Mouse (Mus musculus) neural tube, embryonic 11.5 days (tissue): ENCODE measurements around the gene Svs3a. TPM values are rescaled to one million over a fixed set of nuclear protein-coding genes. Genes with fewer than 3 reads are reported as not detected.
"Not testable (repeated sequence)": the region's sequence is repeated elsewhere in the genome, so short reads cannot be mapped to it uniquely, and the experiment has no call there.

Source experiments
- ATAC-seq: fragments of 200-750 bp; cut with Nextera tagmentation; 2 replicates; pipeline ENCODE4 v1.8.0; 2017; ENCODE audit warnings: moderate number of reproducible peaks, mild to moderate bottlenecking, moderate TSS enrichment, moderate library complexity; ENCODE audit not compliant: insufficient read depth, low FRiP score, low TSS enrichment
- DNase-seq: peaks from one replicate; pipeline ENCODE4 v3.0.0-alpha.2; 2015; ENCODE audit warnings: low spot score
- H3K27ac ChIP-seq: fragments of 300-500 bp; sonication (generic); 2 replicates; pipeline ENCODE4 v1.5.1; 2014; ENCODE audit warnings: low read depth, mild to moderate bottlenecking, low read length
- H3K27me3 ChIP-seq: fragments of 300-500 bp; sonication (generic); 2 replicates; pipeline ENCODE4 v1.6.1; 2014; ENCODE audit warnings: mild to moderate bottlenecking, low read length, mixed read lengths; ENCODE audit not compliant: control insufficient read depth, insufficient read depth
- H3K36me3 ChIP-seq: fragments of 300-500 bp; sonication (generic); 2 replicates; pipeline ENCODE4 v1.6.1; 2014; ENCODE audit warnings: mild to moderate bottlenecking, low read length, moderate library complexity, mixed read lengths; ENCODE audit not compliant: control insufficient read depth, insufficient read depth
- H3K4me1 ChIP-seq: fragments of 300-500 bp; sonication (generic); 2 replicates; pipeline ENCODE4 v1.6.1; 2014; ENCODE audit warnings: low read length, mixed read lengths; ENCODE audit not compliant: control insufficient read depth, insufficient read depth
- H3K4me2 ChIP-seq: fragments of 300-500 bp; sonication (generic); 2 replicates; pipeline ENCODE4 v1.6.1; 2014; ENCODE audit warnings: low read depth, mild to moderate bottlenecking, moderate library complexity
- H3K4me3 ChIP-seq: fragments of 300-500 bp; sonication (generic); 2 replicates; pipeline ENCODE4 v1.5.1; 2014; ENCODE audit warnings: low read depth, low read length
- H3K9ac ChIP-seq: fragments of 300-500 bp; sonication (generic); 2 replicates; pipeline ENCODE4 v1.6.1; 2014; ENCODE audit warnings: mild to moderate bottlenecking, low read length
- H3K9me3 ChIP-seq: fragments of 300-500 bp; sonication (generic); 2 replicates; pipeline ENCODE4 v1.6.1; 2016; ENCODE audit warnings: low read length; ENCODE audit not compliant: control insufficient read depth
- WGBS: fragments of 180-500 bp; shearing (Covaris S2); extraction: QIAGEN DNeasy Blood & Tissue Kit; methylation state at CpG from one replicate; pipeline ENCODE4 v1.1.7; 2014; 5-methylcytosine and 5-hydroxymethylcytosine counted together
- polyA plus RNA-seq: library from polyadenylated mRNA; unstranded; fragments of >200 nt; fragmentation: Nextera tagmentation; extraction: Ambion mirVana; gene quantifications from 2 replicates; pipeline ENCODE4 v1.2.1, GENCODE M21; 2014

Svs3a gene
- polyA plus RNA-seq = not detected in 2 replicates

GRCm38 (mm10) chr2:164288968-164289367 lies at the start of gene Svs3a:
TSS of gene Svs3a (plus strand) at chr2:164289268.
- H3K4me3 ChIP-seq, H3K27ac ChIP-seq, H3K27me3 ChIP-seq, H3K9me3 ChIP-seq, H3K9ac ChIP-seq, ATAC-seq, H3K4me2 ChIP-seq, DNase-seq, H3K4me1 ChIP-seq, H3K36me3 ChIP-seq: not testable (repeated sequence)
- 57% methylated on average over 1 of the region's 1 CpGs for WGBS

DNA sequence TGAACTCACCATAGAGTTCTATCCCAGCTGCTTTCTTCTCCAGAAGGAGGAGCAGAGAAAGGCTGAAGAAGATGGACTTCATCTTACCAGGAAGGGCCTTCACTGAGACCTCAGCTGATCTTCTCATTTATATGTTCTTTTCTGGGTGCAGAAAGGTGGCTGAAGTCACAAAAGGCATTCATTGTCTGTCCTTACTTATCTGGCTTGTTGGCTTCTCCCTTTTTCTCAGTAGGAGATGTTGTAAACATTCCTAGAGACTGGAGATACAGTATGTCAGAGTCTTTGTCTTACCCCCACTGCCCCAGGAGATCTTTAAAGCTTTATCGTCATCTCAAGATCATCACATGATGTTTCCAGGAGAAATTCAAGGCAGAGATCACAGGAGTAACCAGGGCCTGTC lies 32.5 kb upstream of the Svs3a start, which contains the start of gene Svs3b:
Gene Svs3b, minus strand, starts transcription at position 101 of the 400 bp plus-strand sequence.
- DNase-seq, H3K9ac ChIP-seq, H3K4me3 ChIP-seq, H3K36me3 ChIP-seq, ATAC-seq, H3K4me2 ChIP-seq, H3K27me3 ChIP-seq, H3K4me1 ChIP-seq, H3K9me3 ChIP-seq, H3K27ac ChIP-seq: not testable (repeated sequence)
- 47% methylated on average over 1 of the region's 1 CpGs for WGBS

DNA sequence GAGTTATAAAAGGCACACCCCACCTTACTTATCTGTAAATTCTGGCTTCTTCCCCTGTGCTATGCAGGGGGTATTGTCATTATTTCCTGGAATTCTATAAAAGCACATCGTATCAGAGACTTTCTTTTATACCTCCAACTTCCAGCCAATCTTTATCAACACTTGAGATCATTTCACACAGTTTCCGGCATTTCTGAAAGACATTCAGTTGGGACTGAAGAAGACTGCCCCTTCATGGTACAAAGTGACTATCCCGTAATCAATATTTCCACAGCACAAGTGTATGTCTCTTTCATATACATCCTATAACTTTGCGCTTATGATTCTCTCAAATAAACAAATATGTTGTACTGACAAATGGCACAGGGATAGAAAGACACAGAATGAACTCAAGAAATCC lies 10.7 kb upstream of the Svs3a start, which contains the start of gene Svs4:
Gene Svs4, minus strand, starts transcription at position 101 of the 400 bp plus-strand sequence.
- Histone ChIP-seq H3K9me3 (no peaks in the 10 kb centered on the region), H3K27me3 (no peaks in the 10 kb centered on the region), H3K36me3 (no peaks in the 10 kb centered on the region), H3K9ac (no peak within 1 kb of the TSS), H3K4me2 (no peak within 1 kb of the TSS), H3K4me3 (no peak within 1 kb of the TSS), H3K4me1 (no peaks in the 10 kb centered on the region), H3K27ac (no peak within 1 kb of the TSS)
- ATAC-seq = no peak
- 93% methylated on average over 4 of the region's 4 CpGs for WGBS
- no peak for DNase-seq

GRCm38 (mm10) chr2:164312599-164312998 lies 23.5 kb downstream of the Svs3a start:
- 88% methylated on average over 5 of the region's 5 CpGs for WGBS

GRCm38 (mm10) chr2:164315460-164315859 lies 26.4 kb downstream of the Svs3a start:
- H3K4me1 ChIP-seq, H3K27ac ChIP-seq, H3K4me2 ChIP-seq, ATAC-seq, H3K9ac ChIP-seq, DNase-seq, H3K27me3 ChIP-seq, H3K4me3 ChIP-seq, H3K9me3 ChIP-seq, H3K36me3 ChIP-seq: not testable (repeated sequence)

More at GRCm38 (mm10) chr2:164312599-164312998, 23.5 kb downstream of the Svs3a start:
- Histone ChIP-seq H3K27me3 (no peaks in the 10 kb centered on the region), H3K4me3 (no peak overlapping the region), H3K36me3 (no peaks in the 10 kb centered on the region), H3K4me1 (no peaks in the 10 kb centered on the region), H3K9ac (no peak overlapping the region), H3K9me3 (no peaks in the 10 kb centered on the region), H3K27ac (no peak overlapping the region), H3K4me2 (no peak overlapping the region)
- DNase-seq = no peak
- no peak for ATAC-seq

DNA sequence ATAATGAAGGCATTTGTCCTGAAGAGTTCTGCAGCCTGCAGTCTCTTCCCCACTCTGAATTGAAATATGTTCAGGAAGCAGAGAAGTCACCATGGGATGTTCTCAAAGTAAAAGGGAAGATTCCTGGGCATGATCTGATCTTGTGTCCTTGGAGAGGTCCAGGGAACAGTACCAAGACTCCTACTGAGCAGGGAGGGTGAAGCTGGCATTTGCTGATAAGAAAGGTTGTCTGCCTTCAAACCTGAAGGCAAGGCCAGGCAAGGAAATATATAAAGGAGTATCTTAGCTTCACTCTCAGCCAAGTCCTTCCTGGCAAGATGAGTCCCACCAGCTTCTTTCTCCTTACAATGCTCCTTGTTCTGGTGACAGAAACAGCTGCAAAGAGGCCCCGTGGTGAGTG lies 27.4 kb downstream of the Svs3a start, which contains the start of gene Svs6:
Gene Svs6, plus strand, starts transcription at position 301 of the 400 bp plus-strand sequence.
- not testable (repeated sequence) for H3K27me3 ChIP-seq, H3K27ac ChIP-seq, H3K9me3 ChIP-seq, H3K9ac ChIP-seq, H3K36me3 ChIP-seq, H3K4me2 ChIP-seq, DNase-seq, ATAC-seq, H3K4me3 ChIP-seq, H3K4me1 ChIP-seq
- WGBS = 81% methylated on average over 1 of the region's 1 CpGs

- Histone ChIP-seq H3K9me3 (no peaks in the 10 kb centered on the region), H3K4me3 (no peak overlapping the region), H3K4me2 (no peak overlapping the region), H3K9ac (no peak overlapping the region), H3K27me3 (no peaks in the 10 kb centered on the region), H3K4me1 (no peaks in the 10 kb centered on the region), H3K27ac (no peak overlapping the region), H3K36me3 (no peaks in the 10 kb centered on the region)
- DNase-seq (no peak), ATAC-seq (no peak)
- WGBS = 87% methylated on average over 6 of the region's 6 CpGs
These were observed 31.9 kb downstream of the Svs3a start for GRCm38 (mm10) chr2:164320983-164321382.

DNA sequence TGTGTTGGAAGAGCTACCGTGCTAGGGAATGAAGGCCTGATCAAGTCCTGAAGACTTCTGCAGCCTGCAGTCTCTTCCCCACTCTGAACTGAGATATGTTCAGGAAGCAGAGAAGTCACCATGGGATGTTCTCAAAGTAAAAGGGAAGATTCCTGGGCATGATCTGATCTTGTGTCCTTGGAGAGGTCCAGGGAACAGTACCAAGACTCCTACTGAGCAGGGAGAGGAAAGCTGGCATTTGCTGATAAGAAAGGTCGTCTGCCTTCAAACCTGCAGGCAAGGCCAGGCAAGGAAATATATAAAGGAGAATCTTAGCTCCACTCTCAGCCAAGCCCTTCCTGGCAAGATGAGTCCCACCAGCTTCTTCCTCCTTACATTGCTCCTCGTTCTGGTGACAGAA lies 43.4 kb downstream of the Svs3a start, which contains the start of gene Svs5:
Gene Svs5, plus strand, starts transcription at position 301 of the 400 bp plus-strand sequence.
- 80% methylated on average over 3 of the region's 3 CpGs for WGBS
- H3K9me3 ChIP-seq, DNase-seq, H3K4me2 ChIP-seq, ATAC-seq, H3K4me3 ChIP-seq, H3K36me3 ChIP-seq, H3K27ac ChIP-seq, H3K27me3 ChIP-seq, H3K4me1 ChIP-seq, H3K9ac ChIP-seq: not testable (repeated sequence)
